Mouse (Mus musculus) bone marrow macrophage, adult 2 months (primary cell): ENCODE data around the gene Shld1. TPM values are rescaled to one million over a fixed set of nuclear protein-coding genes. Genes with fewer than 3 reads are reported as not detected.

ENCODE experiments used
- H3K27ac ChIP-seq: 2 replicates; pipeline ENCODE4 v1.5.1; 2012; ENCODE audit warnings: low read depth, low read length; ENCODE audit not compliant: insufficient read depth
- H3K4me1 ChIP-seq: 2 replicates; pipeline ENCODE4 v1.6.1; 2012; ENCODE audit warnings: low read length; ENCODE audit not compliant: control insufficient read depth, insufficient read depth
- H3K4me3 ChIP-seq: 2 replicates; pipeline ENCODE4 v1.5.1; 2012; ENCODE audit warnings: mild to moderate bottlenecking, low read length, moderate library complexity; ENCODE audit not compliant: insufficient read depth
- CTCF ChIP-seq: IDR thresholded peaks from 2 replicates; pipeline ENCODE4 v1.5.1; 2012; ENCODE audit warnings: low read depth, mild to moderate bottlenecking, low read length, moderate library complexity
- POLR2A ChIP-seq: IDR thresholded peaks from 2 replicates; pipeline ENCODE4 v1.6.1; 2012; ENCODE audit warnings: mild to moderate bottlenecking, low read depth, low read length, borderline replicate concordance
- polyA plus RNA-seq: library from polyadenylated mRNA; stranded (reverse); fragments of >200 nt; gene quantifications from 2 replicates; pipeline ENCODE4 v1.2.4, GENCODE M21; 2012; ENCODE audit not compliant: missing spikeins, insufficient read depth, insufficient read length

The Shld1 gene
- polyA plus RNA-seq, 1 experiment, result 14.5 TPM

GRCm38 (mm10) chr2:132793441-132794203 lies 106.9 kb downstream of the Shld1 start:
- H3K4me1 ChIP-seq, result no peaks in the 10 kb centered on the region
- no peak overlapping the region for H3K27ac ChIP-seq
- TF ChIP-seq POLR2A (no peak), CTCF (no peak)
- no peak overlapping the region for H3K4me3 ChIP-seq

- no peak for TF ChIP-seq POLR2A
- H3K4me3 ChIP-seq, result no peak overlapping the region
- no peaks in the 10 kb centered on the region for H3K4me1 ChIP-seq
- H3K27ac ChIP-seq, result no peak overlapping the region
Measured at GRCm38 (mm10) chr2:132794204-132794586, 107.5 kb downstream of the Shld1 start.

Other genes starting within 250 kb of the Shld1 start
- gene Gpcpd1, start 99.2 kb upstream of the Shld1 start, polyA plus RNA-seq, result 31.0 and 35.2 TPM in 2 replicates
- not detected in 2 replicates for gene Chgb, start 94.3 kb downstream of the Shld1 start, polyA plus RNA-seq
- 18.0 and 25.5 TPM in 2 replicates for gene Trmt6, start 129.1 kb downstream of the Shld1 start, polyA plus RNA-seq
- gene Mcm8, start 129.2 kb downstream of the Shld1 start, polyA plus RNA-seq, result 3.0 and 3.8 TPM in 2 replicates
- gene Crls1, start 159.7 kb downstream of the Shld1 start, polyA plus RNA-seq, result 21.9 and 27.3 TPM in 2 replicates
- gene Lrrn4, start 194.0 kb downstream of the Shld1 start, polyA plus RNA-seq, result not detected in 2 replicates